Mouse (Mus musculus) MEL (cell line): Measurements from ENCODE around the gene Nans. TPM values are rescaled to one million over a fixed set of nuclear protein-coding genes. Genes with fewer than 3 reads are reported as not detected.

ENCODE experiments used
- DNase-seq: peaks from one replicate; pipeline ENCODE4 v3.0.0; 2011; ENCODE audit warnings: low read depth, low spot score
- H3K27ac ChIP-seq: 2 replicates; pipeline ENCODE4 v1.5.1; 2012; ENCODE audit warnings: low read depth, mild to moderate bottlenecking, control low read depth, low read length, moderate library complexity; ENCODE audit not compliant: control insufficient read depth
- H3K27me3 ChIP-seq, 2 experiments: fragments of 150-350 bp in 1 of 2; sonication (generic) in 1 of 2; 2 replicates each; pipeline ENCODE4 v1.6.1; 2012; ENCODE audit warnings: low read length in 2 of 2, mild to moderate bottlenecking in 2 of 2, improper control_type of control experiment in 1 of 2, moderate library complexity in 1 of 2; ENCODE audit not compliant: insufficient read depth in 2 of 2, control insufficient read depth in 1 of 2
- H3K36me3 ChIP-seq, 2 experiments: 2 replicates each; pipeline ENCODE4 v1.6.1; 2012 to 2014; ENCODE audit warnings: low read length in 2 of 2, improper control_type of control experiment in 1 of 2, inconsistent platforms in 1 of 2, mild to moderate bottlenecking in 1 of 2; ENCODE audit not compliant: insufficient read depth in 2 of 2, control insufficient read depth in 1 of 2
- H3K4me1 ChIP-seq, 2 experiments: fragments of 150-350 bp in 1 of 2; sonication (generic) in 1 of 2; 2 replicates each; pipeline ENCODE4 v1.6.1; 2012; ENCODE audit warnings: low read length in 2 of 2, improper control_type of control experiment in 1 of 2, mild to moderate bottlenecking in 1 of 2; ENCODE audit not compliant: insufficient read depth in 2 of 2, control insufficient read depth in 1 of 2
- H3K4me3 ChIP-seq, 2 experiments: fragments of 150-350 bp in 1 of 2; sonication (generic) in 1 of 2; 2 replicates each; pipeline ENCODE4 v1.5.1; 2012; ENCODE audit warnings: low read depth in 2 of 2, low read length in 2 of 2, mild to moderate bottlenecking in 2 of 2, moderate library complexity in 2 of 2, control low read depth in 1 of 2, improper control_type of control experiment in 1 of 2; ENCODE audit not compliant: control insufficient read depth in 1 of 2, insufficient read depth in 1 of 2
- H3K79me2 ChIP-seq: 2 replicates; pipeline ENCODE4 v1.6.1; 2012; ENCODE audit warnings: mild to moderate bottlenecking, low read length, moderate library complexity; ENCODE audit not compliant: control insufficient read depth, poor library complexity, insufficient read depth
- H3K9ac ChIP-seq: 2 replicates; pipeline ENCODE4 v1.6.1; 2012; ENCODE audit warnings: low read depth, mild to moderate bottlenecking, control low read depth, low read length, moderate library complexity; ENCODE audit not compliant: control insufficient read depth, poor library complexity, severe bottlenecking
- H3K9me3 ChIP-seq: fragments of 150-350 bp; sonication (generic); replicated peaks from 2 replicates; pipeline ENCODE4 v1.6.1; 2012; ENCODE audit warnings: mild to moderate bottlenecking, low read length, improper control_type of control experiment, moderate library complexity; ENCODE audit not compliant: insufficient read depth
- BHLHE40 ChIP-seq: IDR thresholded peaks from 2 replicates; pipeline ENCODE4 v1.6.1; 2012; ENCODE audit warnings: low read depth, mild to moderate bottlenecking, inconsistent platforms, low read length, improper control_type of control experiment, borderline replicate concordance
- CHD1 ChIP-seq: IDR thresholded peaks from 2 replicates; pipeline ENCODE4 v1.6.1; 2012; ENCODE audit warnings: low read depth, mild to moderate bottlenecking, inconsistent platforms, low read length, improper control_type of control experiment
- CTCF ChIP-seq, 3 experiments: IDR thresholded peaks in 2 of 3; conservative IDR thresholded peaks in 1 of 3; 2 replicates each; pipeline ENCODE4 v1.5.1; 2011 to 2012; ENCODE audit warnings: low read length in 3 of 3, low read depth in 2 of 3, mild to moderate bottlenecking in 2 of 3, improper control_type of control experiment in 1 of 3, inconsistent platforms in 1 of 3, mixed read lengths in 1 of 3, moderate library complexity in 1 of 3; ENCODE audit not compliant: control insufficient read depth in 1 of 3, insufficient read depth in 1 of 3, poor library complexity in 1 of 3, severe bottlenecking in 1 of 3
- E2F4 ChIP-seq: IDR thresholded peaks from 2 replicates; pipeline ENCODE4 v1.6.1; 2011; ENCODE audit warnings: low read depth, low read length, improper control_type of control experiment, borderline replicate concordance
- GABPA ChIP-seq: IDR thresholded peaks from 2 replicates; pipeline ENCODE4 v1.6.1; 2012; ENCODE audit warnings: low read depth, mild to moderate bottlenecking, inconsistent platforms, low read length, improper control_type of control experiment, moderate library complexity
- JUND ChIP-seq: IDR thresholded peaks from 2 replicates; pipeline ENCODE4 v1.6.1; 2011; ENCODE audit warnings: low read depth, mild to moderate bottlenecking, improper control_type of control experiment, low read length
- MAFK ChIP-seq: IDR thresholded peaks from 2 replicates; pipeline ENCODE4 v1.6.1; 2011; ENCODE audit warnings: low read depth, mild to moderate bottlenecking, low read length, improper control_type of control experiment, borderline replicate concordance
- MAZ ChIP-seq: IDR thresholded peaks from 2 replicates; pipeline ENCODE4 v1.6.1; 2012; ENCODE audit warnings: low read depth, mild to moderate bottlenecking, inconsistent platforms, low read length, improper control_type of control experiment
- MEF2A ChIP-seq: IDR thresholded peaks from 2 replicates; pipeline ENCODE4 v1.6.1; 2014; ENCODE audit warnings: low read depth, mild to moderate bottlenecking, inconsistent platforms, low read length, improper control_type of control experiment; ENCODE audit not compliant: poor library complexity, insufficient replicate concordance, severe bottlenecking; ENCODE audit errors: extremely low read depth
- MXI1 ChIP-seq: IDR thresholded peaks from 2 replicates; pipeline ENCODE4 v1.6.1; 2011; ENCODE audit warnings: mild to moderate bottlenecking, low read depth, low read length, improper control_type of control experiment
- MYB ChIP-seq: IDR thresholded peaks from 2 replicates; pipeline ENCODE4 v1.6.1; 2011; ENCODE audit warnings: mild to moderate bottlenecking, low read depth, low read length, improper control_type of control experiment
- NELFE ChIP-seq: IDR thresholded peaks from 2 replicates; pipeline ENCODE4 v1.6.1; 2011; ENCODE audit warnings: low read depth, low read length, improper control_type of control experiment
- NRF1 ChIP-seq: IDR thresholded peaks from 2 replicates; pipeline ENCODE4 v1.6.1; 2014; ENCODE audit warnings: low read depth, mild to moderate bottlenecking, inconsistent platforms, low read length, improper control_type of control experiment, moderate library complexity; ENCODE audit not compliant: poor library complexity, insufficient read depth, severe bottlenecking
- POLR2A ChIP-seq, 2 experiments: IDR thresholded peaks; 2 replicates each; pipeline ENCODE4 v1.6.1; 2011 to 2012; ENCODE audit warnings: low read length in 2 of 2, mild to moderate bottlenecking in 2 of 2, control low read depth in 1 of 2, improper control_type of control experiment in 1 of 2, low read depth in 1 of 2, moderate library complexity in 1 of 2; ENCODE audit not compliant: control insufficient read depth in 1 of 2, insufficient read depth in 1 of 2, poor library complexity in 1 of 2
- POLR2AphosphoS2 ChIP-seq: IDR thresholded peaks from 2 replicates; pipeline ENCODE4 v1.6.1; 2011; ENCODE audit warnings: low read length, improper control_type of control experiment
- RAD21 ChIP-seq: IDR thresholded peaks from 2 replicates; pipeline ENCODE4 v1.6.1; 2011; ENCODE audit warnings: mild to moderate bottlenecking, low read depth, low read length, improper control_type of control experiment
- RCOR1 ChIP-seq: IDR thresholded peaks from 2 replicates; pipeline ENCODE4 v1.6.1; 2012; ENCODE audit warnings: low read depth, mild to moderate bottlenecking, inconsistent platforms, low read length, improper control_type of control experiment
- SIN3A ChIP-seq: IDR thresholded peaks from 2 replicates; pipeline ENCODE4 v1.6.1; 2012; ENCODE audit warnings: low read length, improper control_type of control experiment, inconsistent platforms
- SMC3 ChIP-seq: IDR thresholded peaks from 2 replicates; pipeline ENCODE4 v1.6.1; 2011; ENCODE audit warnings: low read depth, low read length, improper control_type of control experiment
- TAL1 ChIP-seq: IDR thresholded peaks from 2 replicates; pipeline ENCODE4 v1.6.1; 2012; ENCODE audit warnings: mild to moderate bottlenecking, inconsistent platforms, low read length, moderate library complexity, mixed read lengths
- TBP ChIP-seq: IDR thresholded peaks from 2 replicates; pipeline ENCODE4 v1.8.0; 2011; ENCODE audit warnings: low read depth, low read length, improper control_type of control experiment
- ZC3H11A ChIP-seq: IDR thresholded peaks from 2 replicates; pipeline ENCODE4 v1.6.1; 2012; ENCODE audit warnings: low read depth, mild to moderate bottlenecking, inconsistent platforms, low read length, improper control_type of control experiment
- ZKSCAN1 ChIP-seq: IDR thresholded peaks from 2 replicates; pipeline ENCODE4 v1.6.1; 2012; ENCODE audit warnings: low read depth, mild to moderate bottlenecking, inconsistent platforms, low read length, improper control_type of control experiment, moderate library complexity
- ZMIZ1 ChIP-seq: IDR thresholded peaks from 2 replicates; pipeline ENCODE4 v1.6.1; 2012; ENCODE audit warnings: low read depth, mild to moderate bottlenecking, inconsistent platforms, low read length, improper control_type of control experiment, moderate library complexity
- ZNF384 ChIP-seq: IDR thresholded peaks from 2 replicates; pipeline ENCODE4 v1.6.1; 2012; ENCODE audit warnings: low read depth, mild to moderate bottlenecking, inconsistent platforms, low read length, improper control_type of control experiment
- polyA plus RNA-seq, 2 experiments: library from polyadenylated mRNA; stranded (reverse) in 1 of 2; unstranded in 1 of 2; fragments of >175 nt in 1 of 2; fragments of >200 nt in 1 of 2; gene quantifications; 2 replicates each; pipeline versions ENCODE4 v1.2.1 to v1.2.4; 2012; ENCODE audit warnings: low replicate concordance in 2 of 2, low read depth in 1 of 2; ENCODE audit not compliant: insufficient read length in 2 of 2, insufficient read depth in 1 of 2, missing spikeins in 1 of 2
- total RNA-seq: library from RNA; depleted of rRNA; stranded (reverse); fragments of 300-350 nt; gene quantifications from 2 replicates; pipeline ENCODE4 v1.2.3, GENCODE M21; 2012

Gene Nans
- total and polyA plus RNA-seq, 3 experiments, result 136 to 246 (median 182) TPM

- TF ChIP-seq CHD1 (no peak), ZNF384 (no peak), NELFE (no peak), SIN3A (0 out of 2 replicates have a peak, but pooled peaks have one; percentile 2), MAFK (no peak), POLR2AphosphoS2 (no peak), SMC3 (no peak)
- Histone ChIP-seq H3K9ac (no peak overlapping the region), H3K27me3 (no peaks in the 10 kb centered on the region), H3K9me3 (no peaks in the 10 kb centered on the region), H3K36me3 (peaks cover 2 to 11% of the 10 kb centered on the region in 2 experiments), H3K4me1 (peaks cover under 1% of the 10 kb centered on the region in 2 experiments; a peak in 3 of 4 replicates), H3K27ac (no peak overlapping the region), H3K79me2 (no peaks in the 10 kb centered on the region), H3K4me3 (no peak overlapping the region)
- no peak for DNase-seq
Measured at GRCm38 (mm10) chr4:46498511-46498910, 9.5 kb downstream of the Nans start.

- no peak overlapping the region for H3K4me3 ChIP-seq
- peak; percentile 58 for DNase-seq
Measured at GRCm38 (mm10) chr4:46498976-46499375, 9.9 kb downstream of the Nans start.

More at GRCm38 (mm10) chr4:46498976-46499375, 9.9 kb downstream of the Nans start:
- H3K79me2 ChIP-seq, result no peaks in the 10 kb centered on the region
- H3K36me3 ChIP-seq, result peaks cover 5 to 8% of the 10 kb centered on the region in 2 experiments
- no peaks in the 10 kb centered on the region for H3K27me3 ChIP-seq
- H3K4me1 ChIP-seq, result peaks cover 3 to 5% of the 10 kb centered on the region in 2 experiments; a peak in 3 of 4 replicates
- H3K9ac ChIP-seq, result no peak overlapping the region
- H3K9me3 ChIP-seq, result no peaks in the 10 kb centered on the region
- no peak overlapping the region for H3K27ac ChIP-seq
- TF ChIP-seq MAZ (no peak), POLR2A (IDR thresholded peaks at IDR 0.05; ENCODE audit: control insufficient read depth in 1 of 2, insufficient read depth in 1 of 2, low read depth in 1 of 2, low read length in 2 of 2, poor library complexity in 1 of 2) (no peak), NRF1 (no peak), TAL1 (no peak), MYB (no peak), TBP (no peak), JUND (no peak), MXI1 (no peak), RAD21 (peak; percentile 35), MEF2A (no peak), ZC3H11A (peak; percentile 28; the same call in 1 of the 2 replicates), ZKSCAN1 (no peak), SMC3 (peak; percentile 64), E2F4 (no peak), CTCF (IDR thresholded peaks at IDR 0.05 in 2 of 3, conservative IDR thresholded peaks at IDR 0.05 in 1 of 3; ENCODE audit: control insufficient read depth in 1 of 3, insufficient read depth in 1 of 3, low read depth in 2 of 3, low read length in 3 of 3, poor library complexity in 1 of 3, severe bottlenecking in 1 of 3) (peak; percentile 78 to 86 (median 79)), GABPA (no peak), BHLHE40 (no peak), ZMIZ1 (no peak), RCOR1 (no peak)
- TF ChIP-seq, all 39 proteins: peak for 4
